Mouse (Mus musculus) thymus, adult 2 months (tissue): ENCODE data around the gene Grip1. TPM values are rescaled to one million over a fixed set of nuclear protein-coding genes. Genes with fewer than 3 reads are reported as not detected.

Source experiments
- DNase-seq: peaks from one replicate; pipeline ENCODE4 v3.0.0; 2021
- H3K27ac ChIP-seq: fragments of 200-500 bp; 2 replicates; pipeline ENCODE4 v1.5.1; 2012; ENCODE audit warnings: low read length, control low read depth; ENCODE audit not compliant: control insufficient read depth, insufficient read depth
- H3K27me3 ChIP-seq: fragments of 200-500 bp; 2 replicates; pipeline ENCODE4 v1.6.1; 2012; ENCODE audit warnings: mild to moderate bottlenecking, low read length, moderate library complexity, mixed read lengths; ENCODE audit not compliant: control insufficient read depth, insufficient read depth
- H3K36me3 ChIP-seq: fragments of 200-500 bp; 2 replicates; pipeline ENCODE4 v1.6.1; 2012; ENCODE audit warnings: mild to moderate bottlenecking, low read length, moderate library complexity; ENCODE audit not compliant: control insufficient read depth, insufficient read depth
- H3K4me1 ChIP-seq: fragments of 200-500 bp; replicated peaks from 2 replicates; pipeline ENCODE4 v1.6.1; 2012; ENCODE audit warnings: low read length; ENCODE audit not compliant: control insufficient read depth, insufficient read depth
- H3K4me3 ChIP-seq: fragments of 200-500 bp; 2 replicates; pipeline ENCODE4 v1.5.1; 2012; ENCODE audit warnings: mild to moderate bottlenecking, low read length, control low read depth, moderate library complexity; ENCODE audit not compliant: control insufficient read depth, insufficient read depth
- CTCF ChIP-seq: fragments of 200-500 bp; IDR thresholded peaks from 2 replicates; pipeline ENCODE4 v1.5.1; 2012; ENCODE audit warnings: mild to moderate bottlenecking, control low read depth, low read length, moderate library complexity, borderline replicate concordance; ENCODE audit not compliant: control insufficient read depth, poor library complexity, insufficient read depth; ENCODE audit errors: extremely low read depth
- POLR2A ChIP-seq: fragments of 200-500 bp; IDR thresholded peaks from 2 replicates; pipeline ENCODE4 v1.6.1; 2012; ENCODE audit warnings: mild to moderate bottlenecking, low read length, control low read depth, moderate library complexity; ENCODE audit not compliant: control insufficient read depth, poor library complexity, insufficient read depth; ENCODE audit errors: extremely low read depth
- WGBS: fragments of 180-500 bp; shearing (Covaris S2); methylation state at CpG from one replicate; pipeline ENCODE4 v1.1.7; 2018; 5-methylcytosine and 5-hydroxymethylcytosine counted together
- polyA plus RNA-seq: library from polyadenylated mRNA; depleted of rRNA; stranded (reverse); fragments of >200 nt; gene quantifications from 2 replicates; pipeline ENCODE4 v1.2.3, GENCODE M21; 2012

The Grip1 gene
- polyA plus RNA-seq, 1 experiment: 0.47 TPM

DNA sequence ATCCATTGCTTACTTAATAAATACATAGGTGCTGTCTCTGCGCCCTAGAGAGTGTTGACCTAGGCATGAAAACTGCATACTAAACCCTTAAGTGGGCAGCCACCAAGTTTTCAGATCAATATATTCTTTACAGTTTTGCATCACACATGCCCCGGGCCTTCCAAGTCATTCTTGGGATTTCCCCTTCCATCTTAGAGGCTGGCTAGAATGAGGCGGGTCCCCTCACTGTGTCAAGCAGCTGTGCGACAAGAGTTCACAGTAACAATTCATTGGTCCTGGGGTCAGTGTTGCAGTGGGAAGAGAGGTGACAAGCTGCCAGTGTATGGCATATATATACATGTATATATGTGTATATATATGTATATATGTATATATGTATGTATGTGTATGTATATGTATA, 388.4 kb downstream of the Grip1 start:
- Histone ChIP-seq H3K4me1 (no peaks in the 10 kb centered on the region), H3K27ac (no peak overlapping the region), H3K4me3 (no peak overlapping the region), H3K27me3 (no peaks in the 10 kb centered on the region), H3K36me3 (no peaks in the 10 kb centered on the region)
- DNase-seq: no peak
- TF ChIP-seq CTCF (no peak), POLR2A (no peak)
- 85% methylated on average over 4 of the region's 4 CpGs for WGBS

DNA sequence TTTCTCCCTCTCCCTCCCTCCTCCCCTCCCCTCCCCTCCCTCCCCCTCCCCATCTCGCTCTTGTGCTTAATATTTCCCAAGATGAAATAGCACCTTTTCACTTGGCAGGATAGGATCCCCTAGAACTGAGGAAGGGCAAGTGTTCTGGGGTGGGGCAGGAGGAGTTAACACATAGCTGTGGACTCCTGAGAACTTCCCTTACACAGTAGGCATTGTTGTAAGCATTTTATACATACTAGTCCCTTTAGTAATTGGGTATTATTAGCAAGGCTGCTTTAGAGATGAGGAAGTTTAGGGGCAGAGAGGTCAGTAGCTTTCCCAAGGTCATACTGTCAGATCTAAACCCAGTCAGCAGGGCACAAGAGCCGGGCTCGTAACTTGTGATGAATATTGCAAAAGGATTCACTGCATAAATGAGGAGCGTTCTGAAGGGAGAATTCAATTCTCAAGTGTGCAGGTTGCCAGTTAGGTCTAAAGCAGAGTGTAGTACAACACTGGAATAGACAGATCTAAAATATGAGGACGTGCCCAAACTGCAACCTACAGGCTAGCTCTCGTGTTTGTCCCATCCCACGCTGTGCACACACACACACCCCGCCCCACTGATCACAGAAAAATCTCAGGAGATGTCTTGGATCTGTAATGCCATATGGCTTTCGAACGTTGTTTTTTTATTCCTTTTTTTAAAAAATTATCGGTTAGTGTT, 392.2 kb downstream of the Grip1 start:
- no peaks in the 10 kb centered on the region for H3K27me3 ChIP-seq
- H3K27ac ChIP-seq: no peak overlapping the region
- WGBS: 93% methylated on average over 11 of the region's 11 CpGs
- TF ChIP-seq CTCF (no peak), POLR2A (no peak)
- DNase-seq: no peak
- H3K4me3 ChIP-seq: no peak overlapping the region
- no peaks in the 10 kb centered on the region for H3K4me1 ChIP-seq
- no peaks in the 10 kb centered on the region for H3K36me3 ChIP-seq

GRCm38 (mm10) chr10:119851594-119851993, 398.0 kb downstream of the Grip1 start:
- Histone ChIP-seq H3K4me1 (no peaks in the 10 kb centered on the region), H3K4me3 (no peak overlapping the region), H3K27me3 (no peaks in the 10 kb centered on the region), H3K36me3 (no peaks in the 10 kb centered on the region), H3K27ac (no peak overlapping the region)
- no peak for DNase-seq
- TF ChIP-seq CTCF: no peak
- WGBS: 89% methylated on average over 11 of the region's 11 CpGs

GRCm38 (mm10) chr10:119852582-119853135, 399.0 kb downstream of the Grip1 start:
- Histone ChIP-seq H3K27ac (no peak overlapping the region), H3K36me3 (no peaks in the 10 kb centered on the region), H3K27me3 (no peaks in the 10 kb centered on the region), H3K4me3 (no peak overlapping the region), H3K4me1 (no peaks in the 10 kb centered on the region)
- TF ChIP-seq POLR2A: no peak
- no peak for TF ChIP-seq CTCF
- 92% methylated on average over 7 of the region's 7 CpGs for WGBS
- no peak for DNase-seq

- H3K4me1 ChIP-seq: no peaks in the 10 kb centered on the region
- TF ChIP-seq CTCF: no peak
- TF ChIP-seq POLR2A: no peak
- no peak overlapping the region for H3K27ac ChIP-seq
- no peak overlapping the region for H3K4me3 ChIP-seq
- H3K27me3 ChIP-seq: no peaks in the 10 kb centered on the region
- H3K36me3 ChIP-seq: no peaks in the 10 kb centered on the region
- WGBS: 91% methylated on average over 3 of the region's 3 CpGs
- no peak for DNase-seq
Observed at GRCm38 (mm10) chr10:119867726-119868125, 414.1 kb downstream of the Grip1 start.

GRCm38 (mm10) chr10:119868995-119869579, 415.5 kb downstream of the Grip1 start:
- H3K27me3 ChIP-seq: no peaks in the 10 kb centered on the region
- H3K27ac ChIP-seq: no peak overlapping the region
- H3K36me3 ChIP-seq: no peaks in the 10 kb centered on the region
- no peak for DNase-seq
- 70% methylated on average over 11 of the region's 11 CpGs for WGBS
- no peak for TF ChIP-seq POLR2A
- no peak for TF ChIP-seq CTCF
- no peaks in the 10 kb centered on the region for H3K4me1 ChIP-seq
- H3K4me3 ChIP-seq: no peak overlapping the region

DNA sequence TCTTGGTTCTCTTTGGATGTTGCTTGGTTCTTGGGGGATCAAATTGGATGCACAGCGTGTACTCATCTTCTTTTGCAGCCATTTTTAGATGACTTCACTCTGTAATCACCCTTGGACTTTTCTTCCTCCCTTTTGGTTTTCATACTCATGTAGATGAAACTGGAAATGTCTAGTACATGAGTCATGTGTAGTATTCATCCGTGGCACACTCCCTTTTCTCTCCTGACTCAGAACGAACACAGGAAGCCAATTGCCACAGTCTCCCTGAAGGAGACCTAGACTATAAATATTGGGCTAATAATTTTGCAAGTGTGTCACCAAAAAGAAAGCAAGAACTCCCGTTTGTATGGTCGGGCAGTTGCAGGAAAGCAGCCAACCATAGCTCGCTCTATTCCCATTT, 423.1 kb downstream of the Grip1 start:
- no peaks in the 10 kb centered on the region for H3K4me1 ChIP-seq
- DNase-seq: no peak
- no peaks in the 10 kb centered on the region for H3K27me3 ChIP-seq
- H3K27ac ChIP-seq: no peak overlapping the region
- H3K36me3 ChIP-seq: no peaks in the 10 kb centered on the region
- no peak overlapping the region for H3K4me3 ChIP-seq
- 64% methylated on average over 6 of the region's 6 CpGs for WGBS
- TF ChIP-seq CTCF (no peak), POLR2A (no peak)
